In genomic region chr4:55532407-55533195, GRCm38 (mm10) we compare ENCODE assay signal across 8 mouse cellular contexts. TPM values are rescaled to one million over a fixed set of nuclear protein-coding genes. Genes with fewer than 3 reads are reported as not detected.
DNase-seq lines count a peak whose midpoint lies in the region; ATAC-seq lines count a peak whose summit lies in the region.

TSS of gene Klf4 (minus strand) at chr4:55532466.

- WGBS in hindbrain, embryonic 12.5 days = under 1% methylated on average over 71 of the region's 99 CpGs

- ATAC-seq in hindbrain, embryonic 12.5 days (ENCODE audit: low FRiP score) = peak; percentile 92

- H3K4me3 ChIP-seq in hindbrain, embryonic 12.5 days = peak within 1 kb of the TSS; percentile 59

- H3K4me2 ChIP-seq in hindbrain, embryonic 12.5 days (replicated peaks) = peak within 1 kb of the TSS; percentile 94

- peaks cover 32% of the 10 kb centered on the region for H3K4me1 ChIP-seq in hindbrain, embryonic 12.5 days

- peak within 1 kb of the TSS; percentile 81 for H3K27ac ChIP-seq in hindbrain, embryonic 12.5 days

- no peaks in the 10 kb centered on the region for H3K9me3 ChIP-seq in hindbrain, embryonic 12.5 days (replicated peaks)

- DNase-seq in Muller cell, postnatal 12 days (ENCODE audit: inconsistent ontology term) = peak; percentile 97
- DNase-seq in cerebellum, adult 9-10 months = peak; percentile 27
- peak; percentile 77 to 84 for DNase-seq in frontal cortex, postnatal 14 days (ENCODE audit: low spot score in 2 of 2)
- DNase-seq in layer of hippocampus, postnatal 25 days (ENCODE audit: extremely low spot score in 1 of 2, low spot score in 1 of 2) = peak; percentile 75 to 80
- peak; percentile 97 for DNase-seq in lung, postnatal 14 days
- peak; percentile 94 for DNase-seq in ovary, postnatal 36 days (ENCODE audit: low spot score)
- peak; percentile 97 for DNase-seq in thymus, postnatal 14 days

- H3K27me3 ChIP-seq in hindbrain, embryonic 12.5 days = peaks cover 49% of the 10 kb centered on the region

- H3K36me3 ChIP-seq in hindbrain, embryonic 12.5 days = no peaks in the 10 kb centered on the region

- H3K9ac ChIP-seq in hindbrain, embryonic 12.5 days = peak within 1 kb of the TSS; percentile 79

RNA-seq across cellular contexts. Expression of gene Klf4, which starts in this region (rescaled TPM):
- polyA plus RNA-seq in hindbrain, embryonic 12.5 days (2016; fragmentation: Nextera tagmentation; extraction: Ambion mirVana) = 4.8 and 5.9 TPM in 2 replicates
- total RNA-seq in layer of hippocampus, postnatal 25 days (2021) = 1 to 10 TPM; 5.2 to 5.3 TPM

Comparison
In these comparisons a context has a peak if more than half of its experiments do, and no peak if none do; other contexts are left out.
1. Peak in every context shown above with its lines: DNase-seq, ATAC-seq, H3K4me3 ChIP-seq and H3K27ac ChIP-seq.
2. DNase-seq: peak in every context shown above with its lines; median percentile 97 in Muller cell, postnatal 12 days; 97 in lung, postnatal 14 days; 97 in thymus, postnatal 14 days; 94 in ovary, postnatal 36 days; 80 in frontal cortex, postnatal 14 days; 78 in layer of hippocampus, postnatal 25 days; 27 in cerebellum, adult 9-10 months.